Mouse (Mus musculus): ENCODE data around the gene Wdfy2.

GRCm38 (mm10) chr14:62937675-62938074, 100.2 kb downstream of the Wdfy2 start:
- TF ChIP-seq CTCF (IDR thresholded peaks at IDR 0.05; ENCODE audit: borderline replicate concordance, control insufficient read depth, extremely low read depth, insufficient read depth, low read length, poor library complexity) (no peak), POLR2A (IDR thresholded peaks at IDR 0.05; ENCODE audit: control insufficient read depth, extremely low read depth, insufficient read depth, low read length, poor library complexity) (no peak)
